Mouse (Mus musculus) thymus, adult 18-20 months (tissue): ENCODE results near the gene Mroh8.

Experiments used
- DNase-seq, 2 experiments: peaks; one replicate each; pipeline ENCODE4 v3.0.0; 2022; ENCODE audit warnings: mixed read lengths in 2 of 2

The Mroh8 gene

GRCm38 (mm10) chr2:157279416-157279800 lies at the start of gene Mroh8:
Mroh8 (minus strand) TSS chr2:157279549.
- DNase-seq: no peak

DNA sequence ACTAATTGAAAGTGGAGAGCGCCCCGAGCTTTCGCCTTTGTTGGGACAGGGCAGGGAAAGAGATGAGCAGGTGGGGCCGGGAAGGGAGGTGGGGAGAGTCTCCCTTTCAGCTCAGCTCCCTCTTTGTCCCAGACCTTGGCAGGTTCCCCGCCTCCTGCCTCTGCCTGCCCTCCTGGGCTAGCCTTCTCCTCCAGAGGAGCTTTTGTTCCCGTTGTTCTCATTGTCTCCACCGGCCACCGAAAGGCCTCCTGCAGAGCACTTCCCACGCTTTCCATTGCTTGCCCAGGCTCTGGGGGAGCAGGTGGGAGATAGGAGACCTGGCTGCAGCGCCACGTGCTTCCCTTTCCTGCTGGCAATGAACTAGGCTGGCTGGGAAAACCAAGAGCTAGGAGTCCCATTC lies 49.2 kb upstream of the Mroh8 start:
- DNase-seq: no peak

- DNase-seq: no peak
Measured at GRCm38 (mm10) chr2:157328106-157328505, 48.8 kb upstream of the Mroh8 start.

- DNase-seq: no peak
Measured at GRCm38 (mm10) chr2:157325238-157325637, 45.9 kb upstream of the Mroh8 start.

DNA sequence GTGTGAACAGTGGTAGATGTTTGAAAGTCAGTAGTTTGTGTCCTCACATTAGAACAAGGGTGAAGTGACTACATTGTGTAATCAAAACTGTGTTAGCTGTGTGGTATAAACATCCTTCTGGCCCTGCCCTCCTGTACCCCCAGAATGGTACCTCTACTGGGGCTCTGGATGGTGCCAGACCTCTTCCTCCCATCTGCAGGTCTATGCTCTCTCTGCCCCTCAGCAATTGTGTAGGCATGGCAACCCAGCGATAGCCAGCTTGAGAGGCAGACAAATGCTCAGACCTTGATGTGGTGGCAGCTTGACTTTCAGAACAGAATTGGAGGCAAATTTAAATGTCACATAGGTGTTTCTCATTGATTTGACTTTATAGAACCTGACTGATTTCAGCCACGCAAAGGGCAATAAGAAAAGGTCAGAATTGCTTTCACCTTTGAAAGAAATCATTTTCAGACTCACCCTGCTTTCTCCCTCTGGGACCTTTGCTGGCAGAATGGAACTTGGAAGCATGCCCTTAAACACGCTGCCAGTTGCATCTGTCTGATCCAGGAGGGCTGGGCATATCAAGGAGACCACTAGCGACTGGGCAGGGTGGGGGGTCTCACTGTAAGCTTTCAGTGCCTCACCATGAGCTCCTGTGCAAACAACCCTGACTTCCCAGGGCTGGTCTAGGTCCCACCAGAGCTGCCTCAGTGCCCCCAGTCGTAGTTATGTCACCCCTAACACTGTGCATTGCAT lies 42.8 kb upstream of the Mroh8 start:
- no peak for DNase-seq

GRCm38 (mm10) chr2:157320886-157321285 lies 41.5 kb upstream of the Mroh8 start:
- DNase-seq: no peak

DNA sequence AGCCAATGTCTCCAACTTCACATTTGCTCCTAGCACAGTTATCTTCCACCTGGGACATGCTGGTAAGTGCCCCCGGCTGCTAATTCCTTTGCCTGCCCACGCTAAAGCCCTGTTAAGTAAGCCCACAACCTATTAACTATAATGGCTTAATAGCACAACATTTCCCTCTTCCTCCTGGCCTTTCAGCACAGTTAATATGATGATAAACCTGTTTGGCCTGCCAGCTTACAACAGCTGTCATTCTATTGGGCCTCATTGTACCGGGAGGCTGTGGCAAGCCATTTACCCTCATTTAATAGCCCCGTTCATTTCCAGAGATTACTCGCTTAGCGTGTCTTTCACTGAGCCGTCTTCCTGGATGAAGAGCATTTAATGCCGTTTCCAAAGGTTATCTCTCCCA lies 40.8 kb upstream of the Mroh8 start:
- no peak for DNase-seq

DNA sequence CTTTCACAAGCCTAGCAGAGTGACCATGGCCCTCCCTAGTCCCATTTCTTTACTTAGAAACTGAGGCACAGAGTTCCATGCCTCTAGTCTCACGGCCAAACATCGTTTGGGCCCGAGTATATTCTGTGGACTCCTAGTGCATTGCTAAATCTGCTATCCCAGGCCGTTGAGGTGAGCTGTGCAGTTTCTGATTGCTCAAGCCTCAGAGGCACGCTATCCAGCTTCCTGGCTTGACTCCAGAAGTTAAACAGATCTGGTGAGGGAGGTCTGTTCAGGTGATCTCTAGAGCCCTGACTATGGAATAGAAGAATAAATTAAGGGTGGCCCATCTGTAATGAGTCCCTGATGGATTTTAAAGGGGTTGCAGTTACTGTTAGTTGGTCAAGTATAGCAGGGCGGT lies 37.9 kb upstream of the Mroh8 start:
- no peak for DNase-seq

- no peak for DNase-seq
Measured at GRCm38 (mm10) chr2:157316358-157316933, 37.1 kb upstream of the Mroh8 start.

GRCm38 (mm10) chr2:157315486-157315885 lies 36.1 kb upstream of the Mroh8 start:
- no peak for DNase-seq

- no peak for DNase-seq
Measured at GRCm38 (mm10) chr2:157314310-157314709, 35.0 kb upstream of the Mroh8 start.

GRCm38 (mm10) chr2:157313718-157314117 lies 34.4 kb upstream of the Mroh8 start:
- DNase-seq: no peak

DNA sequence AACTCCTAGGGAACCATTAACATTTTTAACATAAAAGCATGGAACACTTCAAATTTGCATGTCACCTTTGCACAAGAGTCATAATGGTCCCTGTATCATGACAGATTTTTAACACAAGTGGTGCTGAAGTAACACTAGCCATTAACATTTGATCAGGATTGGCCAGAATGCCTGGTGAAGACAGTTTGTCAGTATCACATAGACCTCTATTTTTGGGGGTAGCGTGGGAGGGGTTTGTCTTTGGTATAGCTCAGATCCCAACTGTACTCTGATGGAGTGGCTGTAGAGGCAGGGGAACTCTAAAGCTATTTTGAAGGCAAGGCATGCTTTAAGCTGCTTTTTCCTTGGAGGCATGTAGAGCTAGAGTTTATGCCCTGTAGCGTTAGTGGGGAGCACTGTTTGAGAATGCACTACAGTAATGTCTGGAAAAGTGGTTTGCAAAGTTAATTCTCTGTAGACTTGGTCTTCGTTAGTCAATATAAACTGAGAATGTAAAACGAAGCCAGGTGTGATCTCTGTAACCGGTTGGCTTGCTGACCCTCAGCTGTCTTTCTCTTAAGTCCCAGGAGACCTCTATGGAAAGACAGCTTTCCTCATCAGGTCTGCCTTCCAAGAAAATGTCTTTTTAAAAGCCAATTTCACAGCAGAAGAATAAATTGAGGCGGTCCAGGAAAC lies 31.8 kb upstream of the Mroh8 start:
- DNase-seq: no peak

DNA sequence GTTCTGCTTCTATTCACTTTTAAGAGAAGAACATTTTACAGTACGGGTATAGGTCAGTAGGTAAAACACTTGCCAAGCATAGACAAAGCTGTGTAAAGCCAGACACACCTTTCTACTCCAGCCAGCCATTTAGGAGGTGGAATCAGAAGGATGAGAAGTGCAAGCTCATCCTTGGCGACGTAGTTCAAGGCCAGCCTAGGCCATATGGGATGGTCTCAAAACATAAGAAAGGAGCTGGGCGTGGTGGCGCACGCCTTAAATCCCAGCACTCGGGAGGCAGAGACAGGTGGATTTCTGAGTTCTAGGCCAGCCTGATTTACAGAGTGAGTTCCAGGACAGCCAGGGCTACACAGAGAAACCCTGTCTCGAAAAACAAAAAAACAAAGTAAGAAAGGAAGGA lies 30.3 kb upstream of the Mroh8 start:
- DNase-seq: no peak

GRCm38 (mm10) chr2:157308273-157308917 lies 29.0 kb upstream of the Mroh8 start:
- DNase-seq: no peak

DNA sequence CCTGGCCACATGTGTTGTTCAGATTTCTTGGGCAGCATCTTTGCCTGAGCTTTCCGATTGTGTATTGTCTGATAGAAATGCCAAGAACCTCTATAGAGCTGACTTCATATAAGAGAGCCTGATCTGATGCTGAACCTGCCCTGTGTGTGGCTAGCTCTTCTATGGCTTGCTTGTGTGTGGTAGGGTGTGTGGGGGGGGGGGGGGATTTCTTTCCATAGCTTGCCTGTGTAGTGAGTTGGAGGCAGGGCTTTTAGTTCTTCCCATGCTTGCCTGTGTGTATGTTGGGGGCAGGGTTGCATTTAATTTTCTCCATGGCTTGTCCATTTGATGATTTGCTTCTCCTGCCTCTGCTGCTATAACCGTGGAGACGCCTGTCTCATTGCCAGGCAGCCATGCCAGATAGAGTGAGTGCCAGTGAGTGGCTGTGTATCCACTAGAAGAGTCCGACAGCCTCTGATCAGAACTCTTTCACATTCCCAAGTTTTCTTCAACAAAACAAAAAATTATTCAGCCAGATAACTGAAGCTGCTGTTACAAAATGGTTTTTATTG lies 28.4 kb upstream of the Mroh8 start:
- DNase-seq: no peak

DNA sequence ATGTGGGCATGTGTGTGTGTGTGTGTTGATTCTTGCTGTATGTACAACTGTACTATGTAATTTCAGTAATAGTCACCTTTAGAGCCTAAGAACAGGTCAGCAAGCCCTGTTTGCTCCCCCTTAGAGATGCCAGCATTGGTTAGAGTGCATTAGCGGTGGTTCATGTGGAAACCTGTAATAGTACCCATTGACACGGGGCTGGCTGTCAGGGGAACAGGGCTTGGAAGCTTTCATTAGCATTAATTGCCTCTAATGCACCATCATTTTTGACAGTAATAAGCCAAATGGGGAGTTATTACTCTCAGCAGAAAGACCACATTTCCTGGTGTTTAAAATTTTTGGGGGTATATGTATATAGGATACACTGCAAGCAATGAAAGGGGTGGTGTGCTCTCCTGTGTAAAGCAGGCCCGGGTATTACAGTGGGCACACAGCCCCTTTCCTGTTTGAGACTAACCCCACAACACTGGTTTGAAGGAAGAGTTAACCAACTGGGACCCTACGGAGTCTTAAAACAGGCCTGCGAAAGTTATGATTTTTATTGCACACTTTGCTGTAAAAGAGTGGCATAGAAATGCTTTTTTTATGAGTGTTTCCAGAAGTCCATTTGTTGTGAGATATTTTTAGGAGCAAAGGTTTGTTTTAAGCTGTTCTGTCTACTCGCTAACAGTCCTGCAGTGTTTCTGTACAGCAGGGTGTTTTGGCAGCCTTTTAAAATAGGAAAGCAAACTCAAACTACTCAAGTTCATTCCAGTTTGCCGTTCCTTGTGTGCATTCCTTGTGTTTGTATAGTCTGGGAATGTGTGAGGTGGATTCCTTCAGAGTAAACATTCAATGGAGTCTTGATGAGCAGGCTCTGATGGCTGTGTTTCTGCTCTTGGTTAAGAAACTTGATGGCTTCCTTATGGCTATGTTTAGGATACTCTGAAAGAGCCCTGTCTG lies 27.0 kb upstream of the Mroh8 start:
- DNase-seq: no peak

DNA sequence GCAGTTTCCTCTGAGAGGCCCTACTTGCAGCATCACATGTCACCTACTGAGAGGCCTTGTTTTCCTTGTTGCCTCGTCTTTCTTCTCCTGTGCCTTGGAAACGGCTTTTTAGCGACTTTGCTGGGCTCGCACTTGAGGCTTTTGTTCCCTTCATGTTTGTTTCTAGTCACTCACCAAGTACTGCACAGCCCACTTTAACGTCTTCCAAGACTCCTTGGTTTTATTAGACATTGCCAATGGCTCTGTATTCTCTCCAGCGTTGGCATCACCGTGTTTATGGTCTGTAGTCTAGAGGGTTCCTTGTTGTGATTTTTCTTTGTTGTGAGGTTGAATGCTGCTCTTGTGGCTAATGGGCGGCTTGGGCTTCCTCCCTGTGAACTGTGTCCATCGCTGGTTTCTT lies 23.7 kb upstream of the Mroh8 start:
- no peak for DNase-seq

DNA sequence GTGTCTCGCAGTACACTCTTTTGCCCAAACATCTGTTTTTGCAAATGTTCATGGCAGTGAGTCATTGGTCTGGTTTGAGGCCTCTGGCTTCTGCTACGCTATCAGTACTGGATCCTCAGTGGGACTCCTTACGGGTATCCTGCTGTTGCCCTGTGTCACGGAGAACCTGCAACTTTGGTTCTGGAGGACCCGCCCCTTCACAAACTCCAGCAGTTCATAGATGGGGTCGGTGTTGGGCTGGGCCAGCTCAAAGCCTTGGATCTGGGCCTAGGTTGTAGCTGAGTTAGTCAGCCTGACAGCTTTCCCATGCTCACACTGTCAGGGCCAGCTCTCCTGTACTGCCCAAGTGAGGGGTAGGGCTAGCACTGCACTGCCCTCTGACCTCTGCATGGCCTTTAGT lies 20.7 kb upstream of the Mroh8 start:
- no peak for DNase-seq

GRCm38 (mm10) chr2:157296105-157296689 lies 16.8 kb upstream of the Mroh8 start:
- DNase-seq: no peak

DNA sequence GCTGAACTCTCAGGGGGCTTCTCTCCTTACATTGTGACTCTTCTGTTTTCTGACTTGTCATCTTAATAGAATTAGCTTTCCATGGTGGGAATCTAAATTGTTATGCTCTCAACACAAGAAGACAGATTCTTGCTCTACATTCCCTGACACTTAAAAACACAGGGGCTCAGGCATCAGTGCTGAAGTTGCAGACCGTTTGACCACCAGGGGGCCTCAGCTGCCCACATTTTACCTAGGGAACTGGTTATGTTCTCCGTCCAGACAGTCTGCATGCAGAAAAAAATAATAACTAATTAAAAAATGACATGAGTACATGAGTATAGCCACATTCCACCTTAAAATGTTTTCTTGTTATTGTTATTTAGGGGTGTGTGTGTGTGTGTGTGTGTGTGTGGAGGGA lies 12.7 kb upstream of the Mroh8 start:
- DNase-seq: peak; percentile 13 to 15

- DNase-seq: no peak
Measured at GRCm38 (mm10) chr2:157288996-157289395, 9.6 kb upstream of the Mroh8 start.
